Mouse (Mus musculus): ENCODE results near the gene Gm12166.
"Not testable (repeated sequence)": the region's sequence is repeated elsewhere in the genome, so short reads cannot be mapped to it uniquely, and the experiment has no call there.

Gm12166 gene

GRCm38 (mm10) chr11:46060651-46061020 is 8.5 kb upstream of the Gm12166 start:
- in situ Hi-C loops (cut with MboI; ENCODE audit: low pct_unique_long_range_greater_than_20kb in 1 of 2, low sequenced_read_pairs in 2 of 2, unreplicated experiment in 1 of 2) = loop anchor here (5.0 kb wide), 2 partner anchors 57 to 62 kb away; no protein-coding TSS in a partner anchor

GRCm38 (mm10) chr11:46059887-46060650 is 7.9 kb upstream of the Gm12166 start:
- in situ Hi-C loops (cut with MboI; ENCODE audit: low pct_unique_long_range_greater_than_20kb in 1 of 2, low sequenced_read_pairs in 2 of 2, unreplicated experiment in 1 of 2) = loop anchor here (5.0 kb wide), 2 partner anchors 57 to 62 kb away; no protein-coding TSS in a partner anchor

- in situ Hi-C loops (cut with MboI; ENCODE audit: low pct_unique_long_range_greater_than_20kb in 1 of 2, low sequenced_read_pairs in 2 of 2, unreplicated experiment in 1 of 2) = no loop called here
Observed at GRCm38 (mm10) chr11:46058916-46059315, 6.8 kb upstream of the Gm12166 start.

- in situ Hi-C loops (cut with MboI; ENCODE audit: low pct_unique_long_range_greater_than_20kb in 1 of 2, low sequenced_read_pairs in 2 of 2, unreplicated experiment in 1 of 2) = no loop called here
Observed at GRCm38 (mm10) chr11:46058011-46058410, 5.9 kb upstream of the Gm12166 start.

GRCm38 (mm10) chr11:46056770-46057411 is 4.8 kb upstream of the Gm12166 start:
- in situ Hi-C loops (cut with MboI; ENCODE audit: low pct_unique_long_range_greater_than_20kb in 1 of 2, low sequenced_read_pairs in 2 of 2, unreplicated experiment in 1 of 2) = no loop called here

GRCm38 (mm10) chr11:46055896-46056769 is 4.0 kb upstream of the Gm12166 start, which contains the start of gene Adam19:
TSS of gene Adam19 (plus strand) at chr11:46055992.
- in situ Hi-C loops (cut with MboI; ENCODE audit: low pct_unique_long_range_greater_than_20kb in 1 of 2, low sequenced_read_pairs in 2 of 2, unreplicated experiment in 1 of 2) = no loop called here

GRCm38 (mm10) chr11:46054911-46055895 is 3.1 kb upstream of the Gm12166 start:
- in situ Hi-C loops (cut with MboI; ENCODE audit: low pct_unique_long_range_greater_than_20kb in 1 of 2, low sequenced_read_pairs in 2 of 2, unreplicated experiment in 1 of 2) = no loop called here

GRCm38 (mm10) chr11:46054311-46054710 is 2.2 kb upstream of the Gm12166 start:
- in situ Hi-C loops (cut with MboI; ENCODE audit: low pct_unique_long_range_greater_than_20kb in 1 of 2, low sequenced_read_pairs in 2 of 2, unreplicated experiment in 1 of 2) = no loop called here

GRCm38 (mm10) chr11:46053457-46053856 is 1.3 kb upstream of the Gm12166 start:
- in situ Hi-C loops (cut with MboI; ENCODE audit: low pct_unique_long_range_greater_than_20kb in 1 of 2, low sequenced_read_pairs in 2 of 2, unreplicated experiment in 1 of 2) = not testable (repeated sequence)

GRCm38 (mm10) chr11:46047264-46047663 is 4.9 kb downstream of the Gm12166 start:
- in situ Hi-C loops (cut with MboI; ENCODE audit: low pct_unique_long_range_greater_than_20kb in 1 of 2, low sequenced_read_pairs in 2 of 2, unreplicated experiment in 1 of 2) = loop anchor here in 1 of 2 experiments (25.0 kb wide), 1 partner anchor 165 kb away; no protein-coding TSS in a partner anchor

- in situ Hi-C loops (cut with MboI; ENCODE audit: low pct_unique_long_range_greater_than_20kb in 1 of 2, low sequenced_read_pairs in 2 of 2, unreplicated experiment in 1 of 2) = loop anchor here in 1 of 2 experiments (25.0 kb wide), 1 partner anchor 168 kb away; no protein-coding TSS in a partner anchor
Observed at GRCm38 (mm10) chr11:46044781-46045180, 7.3 kb downstream of the Gm12166 start.

GRCm38 (mm10) chr11:46041607-46042267 is 10.4 kb downstream of the Gm12166 start:
- in situ Hi-C loops (cut with MboI; ENCODE audit: low pct_unique_long_range_greater_than_20kb in 1 of 2, low sequenced_read_pairs in 2 of 2, unreplicated experiment in 1 of 2) = loop anchor here in 1 of 2 experiments (25.0 kb wide), 1 partner anchor 171 kb away; no protein-coding TSS in a partner anchor

- in situ Hi-C loops (cut with MboI; ENCODE audit: low pct_unique_long_range_greater_than_20kb in 1 of 2, low sequenced_read_pairs in 2 of 2, unreplicated experiment in 1 of 2) = loop anchor here in 1 of 2 experiments (25.0 kb wide), 1 partner anchor 171 kb away; no protein-coding TSS in a partner anchor
Observed at GRCm38 (mm10) chr11:46040841-46041556, 11.1 kb downstream of the Gm12166 start.

- in situ Hi-C loops (cut with MboI; ENCODE audit: low pct_unique_long_range_greater_than_20kb in 1 of 2, low sequenced_read_pairs in 2 of 2, unreplicated experiment in 1 of 2) = loop anchor here (5.0 to 25.0 kb wide), 2 partner anchors 168 to 173 kb away; no protein-coding TSS in a partner anchor
Observed at GRCm38 (mm10) chr11:46039335-46039734, 12.8 kb downstream of the Gm12166 start.

GRCm38 (mm10) chr11:46038901-46039300 is 13.2 kb downstream of the Gm12166 start:
- in situ Hi-C loops (cut with MboI; ENCODE audit: low pct_unique_long_range_greater_than_20kb in 1 of 2, low sequenced_read_pairs in 2 of 2, unreplicated experiment in 1 of 2) = loop anchor here (5.0 to 25.0 kb wide), 2 partner anchors 168 to 173 kb away; no protein-coding TSS in a partner anchor

- in situ Hi-C loops (cut with MboI; ENCODE audit: low pct_unique_long_range_greater_than_20kb in 1 of 2, low sequenced_read_pairs in 2 of 2, unreplicated experiment in 1 of 2) = loop anchor here (5.0 to 25.0 kb wide), 2 partner anchors 171 to 176 kb away; no protein-coding TSS in a partner anchor
Observed at GRCm38 (mm10) chr11:46036374-46036773, 15.7 kb downstream of the Gm12166 start.
